Mouse (Mus musculus) right cerebral cortex, postnatal 14 days (tissue): ENCODE data around the gene Ldb2.

Experiments
- DNase-seq: peaks from one replicate; pipeline ENCODE4 v3.0.0; 2022

Ldb2 gene

GRCm38 (mm10) chr5:44713181-44713789 is 86.2 kb downstream of the Ldb2 start:
- DNase-seq, result no peak

GRCm38 (mm10) chr5:44711211-44711610 is 88.3 kb downstream of the Ldb2 start:
- no peak for DNase-seq

GRCm38 (mm10) chr5:44710132-44710871 is 89.2 kb downstream of the Ldb2 start:
- no peak for DNase-seq

- no peak for DNase-seq
Measured at GRCm38 (mm10) chr5:44709276-44709675, 90.2 kb downstream of the Ldb2 start.

GRCm38 (mm10) chr5:44707946-44708345 is 91.5 kb downstream of the Ldb2 start:
- DNase-seq, result no peak

GRCm38 (mm10) chr5:44706997-44707698 is 92.3 kb downstream of the Ldb2 start:
- DNase-seq, result no peak

- peak; percentile 19 for DNase-seq
Measured at GRCm38 (mm10) chr5:44697993-44698392, 101.5 kb downstream of the Ldb2 start.

GRCm38 (mm10) chr5:44696548-44696947 is 102.9 kb downstream of the Ldb2 start:
- DNase-seq, result peak; percentile 21

GRCm38 (mm10) chr5:44693674-44694073 is 105.8 kb downstream of the Ldb2 start:
- no peak for DNase-seq

GRCm38 (mm10) chr5:44686344-44686743 is 113.1 kb downstream of the Ldb2 start:
- DNase-seq, result no peak

GRCm38 (mm10) chr5:44681054-44681638 is 118.3 kb downstream of the Ldb2 start:
- DNase-seq, result no peak

GRCm38 (mm10) chr5:44677814-44678213 is 121.7 kb downstream of the Ldb2 start:
- DNase-seq, result no peak

GRCm38 (mm10) chr5:44676145-44676754 is 123.2 kb downstream of the Ldb2 start:
- DNase-seq, result no peak

- no peak for DNase-seq
Measured at GRCm38 (mm10) chr5:44670336-44670735, 129.1 kb downstream of the Ldb2 start.

- DNase-seq, result no peak
Measured at GRCm38 (mm10) chr5:44667907-44668306, 131.6 kb downstream of the Ldb2 start.

GRCm38 (mm10) chr5:44667383-44667782 is 132.1 kb downstream of the Ldb2 start:
- DNase-seq, result no peak

- no peak for DNase-seq
Measured at GRCm38 (mm10) chr5:44659651-44660050, 139.8 kb downstream of the Ldb2 start.

GRCm38 (mm10) chr5:44656707-44657106 is 142.8 kb downstream of the Ldb2 start:
- no peak for DNase-seq

GRCm38 (mm10) chr5:44654403-44654802 is 145.1 kb downstream of the Ldb2 start:
- no peak for DNase-seq

GRCm38 (mm10) chr5:44646842-44647190 is 152.7 kb downstream of the Ldb2 start:
- no peak for DNase-seq

GRCm38 (mm10) chr5:44645952-44646841 is 153.3 kb downstream of the Ldb2 start:
- no peak for DNase-seq

- no peak for DNase-seq
Measured at GRCm38 (mm10) chr5:44643079-44643478, 156.4 kb downstream of the Ldb2 start.
